ENCODE assay signal across 8 mouse cellular contexts in the genomic region with DNA sequence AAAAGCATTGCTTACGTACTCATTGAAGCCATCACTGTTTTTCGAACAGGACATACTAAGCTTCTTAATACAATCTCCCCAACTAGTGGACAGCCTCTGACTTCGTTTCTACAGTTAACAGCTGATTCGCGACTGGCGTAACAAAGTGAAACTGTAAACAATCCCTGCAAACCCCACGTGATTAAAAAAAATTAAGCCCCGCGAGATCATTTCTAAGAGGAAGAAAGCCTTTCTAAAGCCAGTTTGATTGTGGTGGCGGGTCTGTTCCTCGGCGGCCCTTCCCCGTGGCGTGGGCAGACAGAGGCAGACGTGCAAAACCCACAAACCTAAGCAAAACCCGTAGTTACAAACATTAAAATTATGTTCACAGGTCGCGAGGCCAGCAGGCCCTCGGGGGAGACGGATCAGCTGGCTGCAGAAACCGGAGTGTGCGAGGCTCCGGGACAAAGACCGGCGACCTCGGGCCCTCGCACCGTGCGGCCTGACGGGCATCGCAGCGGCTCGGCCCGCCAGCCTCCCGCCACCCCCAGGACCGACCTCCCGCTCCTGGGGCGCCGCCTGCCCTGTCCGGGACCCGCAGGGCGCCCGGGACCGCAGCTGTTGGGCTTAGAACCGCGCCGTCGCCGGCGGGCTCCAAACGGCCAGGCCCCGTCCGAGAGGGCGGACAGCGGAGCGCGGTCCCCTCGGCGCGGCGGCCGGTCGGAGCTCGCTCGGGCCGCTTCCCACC. TPM values are rescaled to one million over a fixed set of nuclear protein-coding genes. Genes with fewer than 3 reads are reported as not detected.
DNase-seq lines count a peak whose midpoint lies in the region; ATAC-seq and TF ChIP-seq lines count a peak whose summit lies in the region.

No protein-coding gene starts in this region.

- H3K36me3 ChIP-seq in intestine, postnatal 0 days (ENCODE audit: control insufficient read depth, insufficient read depth), result no peaks in the 10 kb centered on the region; the same call in 1 of the 2 replicates
- H3K36me3 ChIP-seq in limb, embryonic 12.5 days, result peaks cover 24% of the 10 kb centered on the region
- H3K36me3 ChIP-seq in midbrain, embryonic 13.5 days, result peaks cover 16% of the 10 kb centered on the region

- peak overlapping the region; percentile 76 for H3K4me2 ChIP-seq in intestine, postnatal 0 days (replicated peaks; ENCODE audit: low read depth)
- H3K4me2 ChIP-seq in limb, embryonic 12.5 days, result peak overlapping the region; percentile 67
- H3K4me2 ChIP-seq in midbrain, embryonic 13.5 days (replicated peaks), result peak overlapping the region; percentile 82

- peak overlapping the region; percentile 100 for H3K27ac ChIP-seq in intestine, postnatal 0 days (ENCODE audit: low read depth, low read length)
- peak overlapping the region; percentile 98 for H3K27ac ChIP-seq in limb, embryonic 12.5 days
- H3K27ac ChIP-seq in midbrain, embryonic 13.5 days, result peak overlapping the region; percentile 99

- H3K9ac ChIP-seq in intestine, postnatal 0 days (ENCODE audit: low read depth, low read length), result peak overlapping the region; percentile 100
- H3K9ac ChIP-seq in limb, embryonic 12.5 days (replicated peaks), result peak overlapping the region; percentile 100
- H3K9ac ChIP-seq in midbrain, embryonic 13.5 days (replicated peaks), result peak overlapping the region; percentile 100

- no peaks in the 10 kb centered on the region for H3K4me1 ChIP-seq in intestine, postnatal 0 days (replicated peaks; ENCODE audit: control insufficient read depth, insufficient read depth, low read length)
- H3K4me1 ChIP-seq in limb, embryonic 12.5 days (replicated peaks), result peaks cover 6% of the 10 kb centered on the region
- H3K4me1 ChIP-seq in midbrain, embryonic 13.5 days (replicated peaks), result peaks cover 38% of the 10 kb centered on the region

- DNase-seq in urinary bladder, postnatal 14 days (ENCODE audit: low spot score), result peak; percentile 50
- no peak for DNase-seq in urinary bladder, adult 2 months (ENCODE audit: low spot score)
- DNase-seq in embryo, embryonic 9.5 days (ENCODE audit: extremely low spot score), result peak; percentile 55
- DNase-seq in heart, adult 11 months, result peak; percentile 97
- DNase-seq in spleen, adult 18-20 months, result peak; percentile 41 to 57

- peak; percentile 61 for ATAC-seq in intestine, postnatal 0 days
- ATAC-seq in limb, embryonic 12.5 days (ENCODE audit: insufficient number of reproducible peaks, insufficient read depth, low FRiP score, low TSS enrichment, low read depth), result peak; percentile 77
- ATAC-seq in midbrain, embryonic 13.5 days, result no peak

- peak overlapping the region; percentile 100 for H3K4me3 ChIP-seq in intestine, postnatal 0 days (ENCODE audit: low read depth, low read length)
- H3K4me3 ChIP-seq in limb, embryonic 12.5 days (replicated peaks), result peak overlapping the region; percentile 99
- peak overlapping the region; percentile 97 for H3K4me3 ChIP-seq in midbrain, embryonic 13.5 days (replicated peaks)

- H3K9me3 ChIP-seq in intestine, postnatal 0 days (ENCODE audit: control insufficient read depth), result no peaks in the 10 kb centered on the region
- no peaks in the 10 kb centered on the region for H3K9me3 ChIP-seq in limb, embryonic 12.5 days
- H3K9me3 ChIP-seq in midbrain, embryonic 13.5 days, result no peaks in the 10 kb centered on the region

- peak; percentile 34 for TF ChIP-seq CTCF in intestine, postnatal 0 days (IDR thresholded peaks at IDR 0.05; ENCODE audit: low read depth)

- no peaks in the 10 kb centered on the region for H3K27me3 ChIP-seq in intestine, postnatal 0 days (replicated peaks; ENCODE audit: control insufficient read depth, insufficient read depth, low read length)
- no peaks in the 10 kb centered on the region for H3K27me3 ChIP-seq in limb, embryonic 12.5 days
- H3K27me3 ChIP-seq in midbrain, embryonic 13.5 days, result no peaks in the 10 kb centered on the region

- WGBS in intestine, postnatal 0 days, result under 1% methylated on average over 65 of the region's 66 CpGs
- under 1% methylated on average over 66 of the region's 66 CpGs for WGBS in limb, embryonic 12.5 days
- WGBS in midbrain, embryonic 13.5 days, result under 1% methylated on average over 64 of the region's 66 CpGs

RNA-seq across cellular contexts. Expression of a gene that starts 0.5 kb away (rescaled TPM):
- 31.0 and 31.3 TPM in 2 replicates for polyA plus RNA-seq in urinary bladder, adult 2 months (2012; rRNA removed)
- 24.3 and 24.5 TPM in 2 replicates for polyA plus RNA-seq in intestine, postnatal 0 days (2015; fragmentation: Nextera tagmentation; extraction: Ambion mirVana)
- 77.0 and 77.6 TPM in 2 replicates for polyA plus RNA-seq in limb, embryonic 12.5 days (2016; fragmentation: Nextera tagmentation; extraction: Ambion mirVana)
- polyA plus RNA-seq in midbrain, embryonic 13.5 days (2015; fragmentation: Nextera tagmentation; extraction: Ambion mirVana), result 70.3 and 71.4 TPM in 2 replicates

RNA-seq across cellular contexts. Expression of a gene that starts 58.7 kb away (rescaled TPM):
- polyA plus RNA-seq in urinary bladder, adult 2 months (2012; rRNA removed), result not detected in 2 replicates
- not detected in 2 replicates for polyA plus RNA-seq in intestine, postnatal 0 days (2015; fragmentation: Nextera tagmentation; extraction: Ambion mirVana)
- not detected in 2 replicates for polyA plus RNA-seq in limb, embryonic 12.5 days (2016; fragmentation: Nextera tagmentation; extraction: Ambion mirVana)
- polyA plus RNA-seq in midbrain, embryonic 13.5 days (2015; fragmentation: Nextera tagmentation; extraction: Ambion mirVana), result not detected in 2 replicates
